Mouse (Mus musculus): ENCODE data around the gene Ssu2. TPM values are rescaled to one million over a fixed set of nuclear protein-coding genes. Genes with fewer than 3 reads are reported as not detected.

Ssu2 gene
- total and polyA plus RNA-seq, 3 experiments = 1.2 to 5.5 (median 1.4) TPM

DNA sequence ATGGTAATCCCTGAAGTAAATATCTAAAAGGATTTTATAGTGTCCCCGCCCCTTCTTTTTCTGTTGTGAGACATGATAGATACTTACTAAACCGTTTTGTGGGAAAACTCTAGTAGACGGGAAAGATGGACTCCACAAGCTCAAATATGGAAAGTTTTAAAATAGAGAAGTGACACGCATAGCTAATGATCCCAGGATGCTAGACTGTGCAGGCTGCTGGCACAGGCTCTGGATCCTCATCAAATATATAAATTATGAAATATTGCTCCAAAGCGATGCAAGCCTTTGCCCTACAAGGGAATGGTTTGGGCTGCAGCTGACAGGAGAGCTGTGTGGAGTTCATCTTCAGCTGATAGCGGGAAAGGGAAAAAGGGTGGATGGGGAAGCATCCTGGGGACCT lies 50.2 kb downstream of the Ssu2 start:
- Histone ChIP-seq H3K4me3 (no peak overlapping the region), H3K36me3 (ENCODE audit: control insufficient read depth, insufficient read depth, low read length) (no peaks in the 10 kb centered on the region), H3K79me2 (replicated peaks; ENCODE audit: control insufficient read depth, insufficient read depth, low read length) (no peaks in the 10 kb centered on the region), H3K27me3 (ENCODE audit: control insufficient read depth, insufficient read depth, low read length) (no peaks in the 10 kb centered on the region), H3K4me1 (ENCODE audit: control insufficient read depth, insufficient read depth, low read length) (peaks cover 4% of the 10 kb centered on the region), H3K27ac (no peak overlapping the region), H3K9ac (ENCODE audit: low read depth, low read length) (no peak overlapping the region)
- DNase-seq = no peak
- intact Hi-C loops (cut with DNase I) = no loop called here
- TF ChIP-seq EP300 (IDR thresholded peaks at IDR 0.05; ENCODE audit: insufficient read depth, low read depth, low read length) (no peak), CTCF (IDR thresholded peaks at IDR 0.05) (no peak), POLR2A (IDR thresholded peaks at IDR 0.05; ENCODE audit: insufficient read depth, low read depth, low read length) (no peak)
- 84% methylated on average over 6 of the region's 6 CpGs for WGBS

- Histone ChIP-seq H3K36me3 (ENCODE audit: control insufficient read depth, insufficient read depth, low read length) (peaks cover 7% of the 10 kb centered on the region), H3K4me3 (no peak overlapping the region), H3K27me3 (ENCODE audit: control insufficient read depth, insufficient read depth, low read length) (no peaks in the 10 kb centered on the region), H3K27ac (no peak overlapping the region), H3K4me1 (ENCODE audit: control insufficient read depth, insufficient read depth, low read length) (peaks cover 4% of the 10 kb centered on the region), H3K9ac (ENCODE audit: low read depth, low read length) (no peak overlapping the region), H3K79me2 (replicated peaks; ENCODE audit: control insufficient read depth, insufficient read depth, low read length) (no peaks in the 10 kb centered on the region)
- intact Hi-C loops (cut with DNase I) = no loop called here
- no peak for DNase-seq
- 59% methylated on average over 5 of the region's 5 CpGs for WGBS
- TF ChIP-seq CTCF (IDR thresholded peaks at IDR 0.05) (no peak), EP300 (IDR thresholded peaks at IDR 0.05; ENCODE audit: insufficient read depth, low read depth, low read length) (no peak), POLR2A (IDR thresholded peaks at IDR 0.05; ENCODE audit: insufficient read depth, low read depth, low read length) (no peak)
Observed at GRCm38 (mm10) chr6:112333930-112334329, 53.9 kb downstream of the Ssu2 start.

GRCm38 (mm10) chr6:112331223-112331598 lies 56.6 kb downstream of the Ssu2 start:
- H3K9ac ChIP-seq (ENCODE audit: low read depth, low read length) = no peak overlapping the region
- intact Hi-C loops (cut with DNase I) = no loop called here
- no peaks in the 10 kb centered on the region for H3K79me2 ChIP-seq (replicated peaks; ENCODE audit: control insufficient read depth, insufficient read depth, low read length)
- H3K36me3 ChIP-seq (ENCODE audit: control insufficient read depth, insufficient read depth, low read length) = peaks cover 21% of the 10 kb centered on the region
- H3K27ac ChIP-seq = no peak overlapping the region
- 86% methylated on average over 6 of the region's 6 CpGs for WGBS
- TF ChIP-seq CTCF (IDR thresholded peaks at IDR 0.05) (no peak), EP300 (IDR thresholded peaks at IDR 0.05; ENCODE audit: insufficient read depth, low read depth, low read length) (no peak), POLR2A (IDR thresholded peaks at IDR 0.05; ENCODE audit: insufficient read depth, low read depth, low read length) (no peak)
- H3K4me1 ChIP-seq (ENCODE audit: control insufficient read depth, insufficient read depth, low read length) = peaks cover 5% of the 10 kb centered on the region
- H3K4me3 ChIP-seq = no peak overlapping the region
- H3K27me3 ChIP-seq (ENCODE audit: control insufficient read depth, insufficient read depth, low read length) = no peaks in the 10 kb centered on the region
- no peak for DNase-seq

- WGBS = 75% methylated on average over 5 of the region's 5 CpGs
- Histone ChIP-seq H3K9ac (ENCODE audit: low read depth, low read length) (no peak overlapping the region), H3K4me1 (ENCODE audit: control insufficient read depth, insufficient read depth, low read length) (peaks cover 5% of the 10 kb centered on the region), H3K36me3 (ENCODE audit: control insufficient read depth, insufficient read depth, low read length) (peaks cover 22% of the 10 kb centered on the region), H3K79me2 (replicated peaks; ENCODE audit: control insufficient read depth, insufficient read depth, low read length) (no peaks in the 10 kb centered on the region), H3K27me3 (ENCODE audit: control insufficient read depth, insufficient read depth, low read length) (no peaks in the 10 kb centered on the region), H3K4me3 (no peak overlapping the region), H3K27ac (no peak overlapping the region)
- TF ChIP-seq POLR2A (IDR thresholded peaks at IDR 0.05; ENCODE audit: insufficient read depth, low read depth, low read length) (no peak), EP300 (IDR thresholded peaks at IDR 0.05; ENCODE audit: insufficient read depth, low read depth, low read length) (no peak)
- no peak for DNase-seq
- intact Hi-C loops (cut with DNase I) = no loop called here
Observed at GRCm38 (mm10) chr6:112330520-112331222, 57.2 kb downstream of the Ssu2 start.

DNA sequence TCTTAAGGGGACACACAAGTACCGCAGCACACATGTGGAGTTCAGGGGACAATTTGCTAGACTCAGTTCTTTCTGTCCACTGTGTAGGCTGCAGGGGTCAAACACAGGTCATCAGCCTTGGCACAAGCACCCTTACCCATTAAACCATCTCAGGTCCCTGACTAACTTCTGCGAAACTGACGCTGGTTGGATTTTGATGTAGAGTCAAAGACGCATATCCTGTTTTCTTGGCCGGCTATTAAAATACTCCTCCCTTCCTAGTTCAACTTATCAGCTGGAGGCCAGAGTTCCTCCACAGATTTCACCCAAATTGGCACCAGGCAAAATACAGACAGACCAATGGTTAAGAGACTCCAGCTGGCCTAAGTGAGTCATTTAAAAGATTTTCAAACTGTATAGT lies 60.0 kb downstream of the Ssu2 start:
- peaks cover 1% of the 10 kb centered on the region for H3K4me1 ChIP-seq (ENCODE audit: control insufficient read depth, insufficient read depth, low read length)
- peaks cover 26% of the 10 kb centered on the region for H3K36me3 ChIP-seq (ENCODE audit: control insufficient read depth, insufficient read depth, low read length)
- DNase-seq = peak; percentile 36 to 45
- H3K27me3 ChIP-seq (ENCODE audit: control insufficient read depth, insufficient read depth, low read length) = no peaks in the 10 kb centered on the region
- TF ChIP-seq POLR2A (IDR thresholded peaks at IDR 0.05; ENCODE audit: insufficient read depth, low read depth, low read length) (0 out of 2 replicates have a peak, but pooled peaks have one; percentile 14), CTCF (IDR thresholded peaks at IDR 0.05) (no peak)
- no peak overlapping the region for H3K4me3 ChIP-seq
- no peak overlapping the region for H3K9ac ChIP-seq (ENCODE audit: low read depth, low read length)
- WGBS = 31% methylated on average over 5 of the region's 5 CpGs
- intact Hi-C loops (cut with DNase I) = no loop called here
- peak overlapping the region; percentile 34 for H3K27ac ChIP-seq
- H3K79me2 ChIP-seq (replicated peaks; ENCODE audit: control insufficient read depth, insufficient read depth, low read length) = no peaks in the 10 kb centered on the region

DNA sequence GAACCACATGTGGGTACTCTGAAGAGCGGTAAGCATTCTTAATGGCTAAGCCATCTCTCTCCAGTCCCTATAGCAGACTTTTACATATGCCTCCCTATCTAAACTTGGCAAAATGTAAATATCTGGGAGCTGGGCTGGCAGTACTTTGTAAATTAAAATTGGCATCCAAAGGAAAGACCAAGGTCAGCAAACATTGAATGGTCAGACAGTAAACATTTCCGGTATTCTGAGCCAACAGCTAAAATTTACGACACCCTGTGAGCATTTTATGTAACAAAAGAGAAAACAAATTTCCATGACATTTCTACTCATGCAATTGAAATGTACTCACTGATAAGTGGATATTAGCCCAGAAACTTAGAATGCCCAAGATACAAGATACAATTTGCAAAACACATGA lies 62.6 kb downstream of the Ssu2 start:
- 0 out of 2 replicates have a peak, but pooled peaks cover 1% of the 10 kb centered on the region for H3K79me2 ChIP-seq (replicated peaks; ENCODE audit: control insufficient read depth, insufficient read depth, low read length)
- no peak overlapping the region for H3K4me3 ChIP-seq
- DNase-seq = no peak
- no peak overlapping the region for H3K27ac ChIP-seq
- H3K27me3 ChIP-seq (ENCODE audit: control insufficient read depth, insufficient read depth, low read length) = no peaks in the 10 kb centered on the region
- WGBS = 87% methylated on average over 3 of the region's 3 CpGs
- H3K36me3 ChIP-seq (ENCODE audit: control insufficient read depth, insufficient read depth, low read length) = peaks cover 25% of the 10 kb centered on the region
- peaks cover 3% of the 10 kb centered on the region for H3K4me1 ChIP-seq (ENCODE audit: control insufficient read depth, insufficient read depth, low read length)
- TF ChIP-seq CTCF (IDR thresholded peaks at IDR 0.05) = no peak
- TF ChIP-seq EP300 (IDR thresholded peaks at IDR 0.05; ENCODE audit: insufficient read depth, low read depth, low read length) = no peak
- no peak for TF ChIP-seq POLR2A (IDR thresholded peaks at IDR 0.05; ENCODE audit: insufficient read depth, low read depth, low read length)
- no peak overlapping the region for H3K9ac ChIP-seq (ENCODE audit: low read depth, low read length)
- intact Hi-C loops (cut with DNase I) = no loop called here
